Mouse (Mus musculus) kidney, adult 18-20 months (tissue): ENCODE results near the gene Trim30b.
A peak's percentile ranks its signal among the peaks of the same experiment; 100 is the strongest.
"Not testable (repeated sequence)": the region's sequence is repeated elsewhere in the genome, so short reads cannot be mapped to it uniquely, and the experiment has no call there.

ENCODE experiments used
- DNase-seq: peaks from one replicate; pipeline ENCODE4 v3.0.0; 2021

Trim30b gene

DNA sequence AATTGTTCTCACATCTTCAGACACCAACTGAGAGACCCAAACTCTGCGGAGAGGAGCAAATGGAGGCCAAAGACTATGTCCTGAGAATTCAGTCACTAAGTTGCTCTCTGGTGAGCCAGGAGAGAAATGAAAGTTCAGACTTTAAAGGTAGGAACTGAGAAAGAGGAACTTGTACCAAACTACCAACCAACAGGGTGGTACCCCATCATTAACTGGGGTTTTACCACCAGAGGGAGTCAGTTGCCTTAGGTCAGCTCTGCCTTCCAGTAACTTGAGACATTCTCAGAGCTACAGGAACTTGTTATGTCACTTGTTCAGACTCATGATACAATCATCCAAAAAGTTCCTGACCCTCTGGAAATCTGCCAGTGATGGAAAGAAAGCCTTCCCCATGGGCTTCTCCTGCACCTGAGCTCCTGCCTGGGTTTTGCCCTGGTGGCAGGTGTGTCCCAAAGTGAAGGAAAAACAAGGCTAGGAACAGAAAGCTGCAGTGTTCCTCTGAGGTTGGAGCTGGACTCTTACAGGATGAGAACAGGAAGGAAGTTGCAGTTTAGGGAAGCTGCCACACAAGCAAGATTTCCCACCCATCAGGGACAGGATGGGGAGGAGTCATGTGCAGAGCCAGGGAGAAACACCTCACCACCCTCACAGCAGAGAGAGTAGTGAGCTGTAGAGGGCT lies at the start of gene Trim30b:
Trim30b (minus strand) TSS at position 149 of the 679 bp plus-strand sequence.
- peak; percentile 19 for DNase-seq

DNA sequence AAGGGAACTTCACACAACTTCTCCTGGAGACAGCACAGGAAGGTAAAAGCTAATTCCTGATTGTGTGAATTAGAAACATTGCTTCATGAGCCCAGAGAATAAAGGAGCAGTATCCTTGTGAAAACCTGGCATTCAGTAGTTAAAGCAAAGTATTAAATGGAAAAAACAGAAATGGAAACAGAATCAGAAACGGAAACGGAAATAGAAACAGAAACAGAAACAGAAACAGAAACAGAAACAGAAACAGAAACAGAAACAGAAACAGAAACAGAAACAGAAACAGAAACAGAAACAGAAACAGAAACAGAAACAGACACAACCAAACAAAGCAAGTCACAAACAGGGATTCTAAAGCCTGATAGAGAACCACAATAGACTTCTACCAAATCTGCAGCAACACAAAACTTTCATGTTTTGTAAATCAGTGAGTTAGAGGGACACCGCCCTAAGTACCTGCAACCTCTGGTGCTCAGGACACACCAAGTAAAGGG lies 34.8 kb upstream of the Trim30b start:
- DNase-seq, result no peak

- no peak for DNase-seq
Observed at GRCm38 (mm10) chr7:104401140-104401539, 31.5 kb upstream of the Trim30b start.

GRCm38 (mm10) chr7:104400698-104401097 lies 31.0 kb upstream of the Trim30b start, which contains the start of gene Trim30c:
Gene Trim30c (minus strand): TSS chr7:104400837.
- DNase-seq, result no peak

GRCm38 (mm10) chr7:104398492-104398891 lies 28.8 kb upstream of the Trim30b start:
- no peak for DNase-seq

GRCm38 (mm10) chr7:104366339-104366738 lies 3.3 kb downstream of the Trim30b start:
- DNase-seq, result no peak

DNA sequence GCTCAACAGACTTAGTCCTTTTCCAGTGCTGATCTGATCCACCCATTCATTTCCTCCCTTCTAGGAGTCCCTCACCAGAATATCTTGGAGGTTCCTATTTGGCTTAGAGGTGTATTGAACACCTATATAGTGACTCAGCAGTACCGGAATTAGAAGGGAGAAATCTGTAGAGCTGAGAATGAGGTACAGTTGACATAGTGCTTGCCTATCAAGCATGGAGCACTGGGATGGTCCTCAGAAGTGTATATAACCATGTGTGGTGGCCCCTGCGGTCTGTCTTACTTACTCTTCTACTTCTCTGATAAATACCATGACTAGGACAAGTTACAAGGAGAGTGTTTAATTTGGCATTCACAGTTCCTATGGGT lies 16.1 kb downstream of the Trim30b start:
- DNase-seq, result no peak

- DNase-seq, result peak; percentile 68
Observed at GRCm38 (mm10) chr7:104352717-104353599, 16.7 kb downstream of the Trim30b start, which contains the start of gene Trim12c. Gene Trim12c (minus strand): TSS chr7:104353362.

- DNase-seq, result not testable (repeated sequence)
Observed at GRCm38 (mm10) chr7:104348043-104348442, 21.6 kb downstream of the Trim30b start.

DNA sequence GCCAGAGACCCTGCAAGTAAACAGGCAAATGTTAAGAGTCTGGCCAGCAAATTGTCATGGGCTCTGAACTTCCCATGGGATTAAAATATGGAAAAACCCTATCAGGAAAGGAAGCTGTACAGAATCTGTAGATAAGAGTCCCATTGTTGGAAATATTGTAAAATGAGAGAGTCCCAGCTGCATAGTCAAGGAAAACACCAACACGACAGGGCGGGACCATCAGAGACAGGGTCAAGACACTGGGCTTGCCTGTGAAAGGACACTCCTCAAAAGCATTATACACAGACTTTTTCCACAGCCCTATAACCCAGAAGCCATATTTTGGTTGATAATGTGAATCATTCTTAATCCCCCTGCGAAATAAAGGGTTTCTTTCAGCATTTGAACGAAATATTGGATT lies 28.9 kb downstream of the Trim30b start:
- not testable (repeated sequence) for DNase-seq

DNA sequence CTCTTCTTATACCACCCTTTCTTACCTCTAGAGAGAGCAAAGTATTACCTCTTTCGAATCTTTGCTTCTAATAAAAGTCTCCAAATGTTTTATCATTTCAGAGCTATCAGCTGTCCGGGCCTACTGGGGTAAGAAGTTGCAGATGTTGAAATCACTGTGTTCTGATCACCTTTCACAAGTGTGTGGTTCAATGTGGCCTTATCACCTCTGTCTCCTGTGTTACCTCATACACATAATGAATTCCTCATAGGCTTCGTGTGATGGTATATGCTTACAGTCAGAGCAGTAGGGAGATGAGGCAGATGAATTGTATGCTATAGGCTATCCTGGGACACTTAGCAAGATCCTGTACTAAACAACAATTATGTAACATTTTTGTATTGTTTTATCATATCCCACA lies 34.1 kb downstream of the Trim30b start:
- not testable (repeated sequence) for DNase-seq

GRCm38 (mm10) chr7:104329171-104329570 lies 40.5 kb downstream of the Trim30b start, which contains the start of gene Trim34b:
Gene Trim34b (plus strand): TSS chr7:104329471.
- not testable (repeated sequence) for DNase-seq

DNA sequence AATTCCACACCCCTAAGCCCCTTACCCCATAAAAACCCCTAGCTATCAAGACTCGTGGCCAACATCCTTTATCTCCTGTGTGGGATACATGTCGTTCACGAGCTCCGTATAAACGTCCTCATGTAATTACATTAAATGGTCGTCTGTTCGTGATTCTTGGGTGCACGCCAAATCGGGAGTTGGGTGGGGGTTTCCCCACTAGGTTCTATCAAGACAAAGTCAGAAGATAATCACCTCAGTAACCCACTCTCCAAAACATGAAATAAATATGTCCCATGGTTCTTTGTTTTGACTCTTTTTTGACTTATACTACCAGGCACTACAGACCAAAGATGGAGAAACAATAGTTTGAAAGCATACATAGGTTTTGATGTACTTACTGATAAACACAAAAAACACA lies 47.7 kb downstream of the Trim30b start:
- no peak for DNase-seq

DNA sequence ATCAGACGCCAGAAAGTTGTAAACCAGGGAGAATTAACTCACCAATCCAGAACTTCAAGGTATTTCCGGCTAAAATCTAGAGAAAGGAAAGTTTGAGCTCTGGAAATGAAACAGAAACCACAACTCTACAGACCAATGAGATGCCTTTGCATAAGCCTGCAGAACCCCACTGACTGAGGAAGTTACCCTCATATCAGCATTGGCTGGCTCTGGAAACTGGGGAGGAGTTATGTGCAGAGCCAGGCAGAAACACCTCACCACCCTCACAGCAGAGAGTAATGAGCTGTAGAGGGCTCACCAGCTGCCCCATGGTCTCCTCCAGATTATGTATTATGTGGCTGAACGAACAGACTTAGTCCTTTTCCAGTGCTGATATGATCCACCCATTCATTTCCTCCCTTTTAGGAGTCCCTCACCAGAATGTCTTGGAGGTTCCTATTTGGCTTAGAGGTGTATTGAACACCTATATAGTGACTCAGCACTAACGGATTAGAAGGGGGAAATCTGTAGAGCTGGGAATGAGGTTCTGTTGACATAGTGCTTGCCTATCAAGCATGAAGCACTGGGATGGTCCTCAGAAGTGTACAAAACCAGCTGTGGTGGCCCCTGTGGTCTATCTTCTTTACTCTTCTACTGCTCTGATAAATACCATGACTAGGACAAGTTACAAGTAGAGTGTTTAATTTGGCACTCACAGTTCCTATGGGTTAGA lies 54.2 kb downstream of the Trim30b start, which contains the start of gene Trim12a:
Trim12a (minus strand) TSS at position 98 of the 712 bp plus-strand sequence.
- not testable (repeated sequence) for DNase-seq

DNA sequence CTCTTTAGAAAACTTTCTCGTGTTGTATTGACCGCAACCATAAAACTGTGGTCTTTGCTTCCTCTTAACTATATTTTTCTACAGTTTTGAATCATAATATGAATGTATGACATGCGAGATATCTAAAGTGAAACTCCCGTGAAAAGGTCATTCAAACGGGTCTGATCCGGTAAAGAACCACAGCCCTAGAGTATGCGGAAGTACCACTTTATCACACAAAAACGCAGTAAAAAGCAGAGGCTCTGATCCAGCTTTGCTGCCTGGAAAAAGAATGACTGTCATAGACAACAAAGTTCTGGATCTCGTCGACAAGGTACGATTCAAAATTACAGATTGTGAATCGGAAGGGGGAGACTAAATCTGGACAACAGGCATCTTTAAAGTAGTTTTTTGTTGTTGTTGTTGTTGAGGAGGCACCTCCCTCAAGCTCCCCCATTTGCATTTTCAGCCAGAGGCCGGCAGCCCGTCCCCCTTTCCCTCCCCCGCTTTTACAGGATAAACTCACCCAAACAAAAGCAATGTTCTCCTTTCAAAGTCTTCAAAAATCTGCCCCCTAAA lies 54.8 kb downstream of the Trim30b start:
- DNase-seq, result peak; percentile 7
